Mouse (Mus musculus): ENCODE data around the gene Dnah11.
A peak's percentile ranks its signal among the peaks of the same experiment; 100 is the strongest.

Dnah11 gene

DNA sequence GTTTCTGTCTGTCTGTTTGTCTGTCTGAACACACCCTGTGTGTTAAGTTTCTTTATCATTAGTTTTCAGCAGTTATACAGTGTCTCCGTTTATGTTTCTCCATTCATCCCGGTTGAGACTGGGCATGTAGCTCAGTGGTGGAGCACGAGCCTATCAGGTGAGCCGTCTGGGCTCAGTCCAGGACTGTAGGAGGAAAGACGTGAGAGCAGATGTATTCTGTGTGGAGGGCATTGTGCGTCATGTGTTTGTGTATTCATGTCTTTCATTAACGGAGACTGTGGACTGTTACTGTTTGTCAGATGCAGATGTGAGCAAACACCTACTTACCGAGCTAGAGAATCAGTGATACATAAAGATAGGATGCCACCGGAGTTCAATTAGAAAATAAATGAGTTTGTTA is 341.8 kb downstream of the Dnah11 start:
- no peak for DNase-seq

GRCm38 (mm10) chr12:117853316-117853715 is 345.5 kb downstream of the Dnah11 start:
- peak; percentile 38 to 52 for DNase-seq

GRCm38 (mm10) chr12:117850472-117850871 is 348.4 kb downstream of the Dnah11 start:
- DNase-seq, result no peak

DNA sequence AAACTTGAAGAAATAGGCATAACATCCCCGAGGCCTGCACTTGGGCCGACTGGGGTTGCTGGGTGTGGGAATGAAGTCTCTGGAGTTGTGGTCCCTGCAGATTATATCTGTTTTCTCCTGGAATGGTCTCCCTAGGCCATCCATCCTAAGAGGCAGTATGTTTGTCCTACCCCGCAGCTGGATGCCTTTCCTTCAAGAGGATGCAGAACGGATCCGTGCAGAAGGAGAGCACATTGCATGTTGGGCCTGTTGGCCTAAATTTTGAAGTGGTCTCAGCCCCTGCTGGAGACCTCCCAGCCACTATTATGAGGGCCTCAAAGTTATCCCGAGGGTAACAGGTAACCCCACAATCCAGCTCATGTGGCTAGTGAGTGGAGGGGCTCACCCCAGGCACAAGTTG is 350.2 kb downstream of the Dnah11 start:
- no peak for DNase-seq

GRCm38 (mm10) chr12:117844917-117845316 is 353.9 kb downstream of the Dnah11 start:
- DNase-seq, result no peak

DNA sequence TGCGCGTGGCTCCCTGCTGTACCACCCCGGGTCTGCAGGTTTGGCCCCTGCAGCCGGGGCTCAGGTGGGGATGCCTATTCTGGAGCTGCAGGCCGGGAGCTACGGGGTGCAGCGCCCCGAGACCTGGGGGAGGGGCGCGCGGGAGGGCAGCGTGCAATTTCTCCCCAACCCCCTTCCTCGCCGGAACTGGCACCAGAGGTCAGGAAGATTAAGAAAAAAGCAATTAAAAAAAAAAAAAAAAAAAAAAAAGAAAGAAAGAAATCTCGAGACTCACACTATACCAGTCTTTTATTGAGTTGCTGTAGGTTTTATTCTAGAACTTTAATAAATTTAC is 354.8 kb downstream of the Dnah11 start:
- no peak for DNase-seq

- peak; percentile 23 to 37 for DNase-seq
Measured at GRCm38 (mm10) chr12:117843302-117844074, 355.4 kb downstream of the Dnah11 start.

- DNase-seq, result no peak
Measured at GRCm38 (mm10) chr12:117842676-117843075, 356.2 kb downstream of the Dnah11 start.

DNA sequence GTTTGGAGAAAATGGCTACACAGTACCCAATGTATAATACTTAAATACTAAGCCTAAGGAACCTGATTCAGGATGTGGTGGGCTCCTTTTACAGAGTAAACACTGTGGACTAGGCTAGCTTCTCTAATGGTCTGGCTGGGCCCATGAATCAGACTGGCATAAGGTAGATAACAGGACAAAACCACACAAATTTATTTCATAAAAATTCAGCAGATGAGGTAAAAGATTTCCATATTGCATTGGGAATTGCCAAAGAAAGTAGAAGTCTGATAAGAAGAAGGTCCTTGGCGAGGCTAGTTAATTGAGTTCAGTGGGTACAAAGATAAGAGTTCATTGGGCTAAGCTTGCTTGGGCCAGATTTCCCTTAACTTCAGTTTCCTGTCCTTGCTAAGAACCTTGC is 358.1 kb downstream of the Dnah11 start:
- no peak for DNase-seq

- no peak for DNase-seq
Measured at GRCm38 (mm10) chr12:117837376-117837775, 361.5 kb downstream of the Dnah11 start.

DNA sequence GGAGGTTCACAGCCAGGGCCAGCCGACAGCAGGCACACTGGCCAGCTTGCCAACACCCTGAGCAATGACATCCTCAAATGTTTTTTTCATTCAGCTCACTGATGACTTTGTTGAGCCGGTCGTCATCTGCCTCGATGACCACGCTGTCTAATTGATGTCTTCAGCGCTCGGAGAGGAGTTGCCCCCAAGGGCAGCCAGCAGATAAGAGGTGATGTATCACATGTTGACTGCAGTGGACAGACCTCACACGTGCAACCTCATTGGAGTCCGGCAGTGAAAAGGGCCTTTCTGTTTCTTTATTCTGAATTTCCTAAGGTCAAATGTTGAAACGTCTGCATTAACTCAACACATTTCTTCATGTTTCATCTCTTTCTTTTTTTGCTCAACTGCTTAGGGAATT is 363.5 kb downstream of the Dnah11 start:
- DNase-seq, result no peak

DNA sequence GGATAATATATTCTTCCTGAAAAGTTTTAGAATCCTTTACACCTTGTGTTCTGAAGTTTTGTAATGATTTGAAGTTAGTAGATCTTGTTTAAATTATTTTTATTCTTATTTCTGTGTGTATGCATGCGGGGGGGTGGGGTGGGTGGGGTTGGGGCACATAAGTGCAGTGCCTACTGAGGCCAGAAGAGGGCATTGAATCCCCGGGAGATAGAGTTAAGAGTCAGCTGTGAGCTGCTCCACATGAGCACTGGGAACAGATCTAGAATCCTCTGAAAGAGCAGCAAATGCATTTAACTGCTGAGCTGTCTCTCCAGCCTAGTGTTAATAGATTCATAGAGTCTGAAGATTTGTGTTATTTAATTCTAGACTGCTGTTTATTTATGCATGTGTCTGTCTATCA is 364.2 kb downstream of the Dnah11 start:
- no peak for DNase-seq

DNA sequence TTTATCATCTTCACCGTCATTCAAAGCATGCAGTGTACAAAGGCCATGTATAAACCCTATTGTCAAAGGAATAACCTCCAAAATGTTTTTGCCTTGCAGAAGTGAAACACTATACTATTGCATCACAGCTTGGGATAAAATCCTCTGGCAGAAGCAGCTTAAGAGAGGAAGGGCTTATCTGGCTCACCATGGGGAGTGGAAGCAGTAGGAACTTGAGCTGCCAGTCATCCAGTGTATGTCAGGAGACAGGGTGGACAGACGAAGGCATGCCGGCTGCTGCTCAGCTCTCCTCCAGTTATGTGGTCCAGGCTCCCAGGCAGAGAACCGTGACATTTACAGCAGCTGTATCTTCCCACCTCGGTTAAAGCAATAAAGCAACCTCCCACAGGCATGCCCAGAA is 366.7 kb downstream of the Dnah11 start:
- DNase-seq, result no peak

GRCm38 (mm10) chr12:117831351-117831961 is 367.4 kb downstream of the Dnah11 start:
- DNase-seq, result no peak

- peak; percentile 20 to 73 for DNase-seq
Measured at GRCm38 (mm10) chr12:117828350-117828749, 370.5 kb downstream of the Dnah11 start.
